Mouse (Mus musculus): Measurements from ENCODE around the gene Olfr96. TPM values are rescaled to one million over a fixed set of nuclear protein-coding genes. Genes with fewer than 3 reads are reported as not detected.

Olfr96 gene
- polyA plus RNA-seq (2015; fragmentation: Nextera tagmentation; extraction: Ambion mirVana): not detected in 2 replicates

DNA sequence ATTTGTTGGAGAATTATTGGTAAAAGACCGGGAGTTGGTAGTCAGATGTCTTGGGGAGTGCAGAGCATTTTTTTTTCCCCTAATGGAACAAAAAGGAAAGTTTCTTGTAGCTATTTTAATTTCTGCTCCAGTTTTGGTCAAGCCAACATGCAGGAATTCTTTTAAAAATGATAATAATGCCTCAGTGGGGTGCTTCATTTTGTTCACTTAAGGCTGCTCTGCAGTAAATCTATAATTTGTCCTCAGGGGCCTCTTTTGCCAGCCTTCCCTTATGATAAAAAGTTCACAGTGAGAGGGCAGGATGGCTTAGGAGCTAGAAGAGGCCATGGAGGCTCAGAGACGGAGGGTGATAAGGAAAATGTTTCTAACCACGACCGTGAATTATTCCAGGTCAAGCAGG, at the start of gene Olfr96:
Gene Olfr96 (plus strand): TSS at position 301 of the 400 bp plus-strand sequence.
- no peaks in the 10 kb centered on the region for H3K27me3 ChIP-seq (ENCODE audit: control insufficient read depth, insufficient read depth, low read length)
- H3K9me3 ChIP-seq (ENCODE audit: control insufficient read depth, low read length): no peaks in the 10 kb centered on the region
- no peak for ATAC-seq (ENCODE audit: low FRiP score, low TSS enrichment)
- H3K9ac ChIP-seq (ENCODE audit: low read length): no peak within 1 kb of the TSS
- no peak for DNase-seq (ENCODE audit: low spot score)
- no peak for TF ChIP-seq CTCF (IDR thresholded peaks at IDR 0.05; ENCODE audit: low read depth)
- no peak for TF ChIP-seq EP300 (optimal IDR thresholded peaks at IDR 0.05)
- no peaks in the 10 kb centered on the region for H3K4me1 ChIP-seq (replicated peaks; ENCODE audit: control insufficient read depth, insufficient read depth)
- no peak within 1 kb of the TSS for H3K27ac ChIP-seq (replicated peaks)
- H3K4me2 ChIP-seq (replicated peaks; ENCODE audit: low read depth): no peak within 1 kb of the TSS
- WGBS: 51% methylated on average over 4 of the region's 4 CpGs
- H3K4me3 ChIP-seq (ENCODE audit: low read depth, low read length): no peak within 1 kb of the TSS
- no peaks in the 10 kb centered on the region for H3K36me3 ChIP-seq (ENCODE audit: control insufficient read depth, insufficient read depth, low read length)

GRCm38 (mm10) chr17:37185474-37185873, 34.5 kb upstream of the Olfr96 start:
- Histone ChIP-seq H3K4me3 (ENCODE audit: low read depth, low read length) (no peak overlapping the region), H3K4me2 (replicated peaks; ENCODE audit: low read depth) (no peak overlapping the region), H3K27me3 (ENCODE audit: control insufficient read depth, insufficient read depth, low read length) (no peaks in the 10 kb centered on the region), H3K9ac (ENCODE audit: low read length) (no peak overlapping the region), H3K36me3 (ENCODE audit: control insufficient read depth, insufficient read depth, low read length) (no peaks in the 10 kb centered on the region), H3K4me1 (replicated peaks; ENCODE audit: control insufficient read depth, insufficient read depth) (no peaks in the 10 kb centered on the region), H3K27ac (replicated peaks) (no peak overlapping the region), H3K9me3 (ENCODE audit: control insufficient read depth, low read length) (no peaks in the 10 kb centered on the region)
- DNase-seq (ENCODE audit: low spot score) (no peak), ATAC-seq (ENCODE audit: low FRiP score, low TSS enrichment) (peak; percentile 69)
- WGBS: 25% methylated on average over 6 of the region's 6 CpGs
- TF ChIP-seq EP300 (optimal IDR thresholded peaks at IDR 0.05) (no peak), CTCF (IDR thresholded peaks at IDR 0.05; ENCODE audit: low read depth) (no peak)

GRCm38 (mm10) chr17:37190711-37191110, 29.2 kb upstream of the Olfr96 start:
- ATAC-seq (ENCODE audit: low FRiP score, low TSS enrichment) (no peak), DNase-seq (ENCODE audit: low spot score) (no peak)
- no peaks in the 10 kb centered on the region; the same call in 1 of the 2 replicates for H3K27me3 ChIP-seq (ENCODE audit: control insufficient read depth, insufficient read depth, low read length)
- H3K27ac ChIP-seq (replicated peaks): no peak overlapping the region
- no peak for TF ChIP-seq EP300 (optimal IDR thresholded peaks at IDR 0.05)
- H3K9ac ChIP-seq (ENCODE audit: low read length): no peak overlapping the region
- no peak overlapping the region for H3K4me2 ChIP-seq (replicated peaks; ENCODE audit: low read depth)
- no peaks in the 10 kb centered on the region for H3K9me3 ChIP-seq (ENCODE audit: control insufficient read depth, low read length)
- no peak overlapping the region for H3K4me3 ChIP-seq (ENCODE audit: low read depth, low read length)
- no peaks in the 10 kb centered on the region for H3K4me1 ChIP-seq (replicated peaks; ENCODE audit: control insufficient read depth, insufficient read depth)
- H3K36me3 ChIP-seq (ENCODE audit: control insufficient read depth, insufficient read depth, low read length): no peaks in the 10 kb centered on the region
- WGBS: 33% methylated on average over 2 of the region's 2 CpGs

GRCm38 (mm10) chr17:37193032-37193431, 26.9 kb upstream of the Olfr96 start:
- TF ChIP-seq CTCF (IDR thresholded peaks at IDR 0.05; ENCODE audit: low read depth) (no peak), EP300 (optimal IDR thresholded peaks at IDR 0.05) (no peak)
- no peak overlapping the region for H3K4me2 ChIP-seq (replicated peaks; ENCODE audit: low read depth)
- ATAC-seq (ENCODE audit: low FRiP score, low TSS enrichment) (no peak), DNase-seq (ENCODE audit: low spot score) (no peak)
- no peak overlapping the region for H3K27ac ChIP-seq (replicated peaks)
- no peaks in the 10 kb centered on the region for H3K9me3 ChIP-seq (ENCODE audit: control insufficient read depth, low read length)
- H3K36me3 ChIP-seq (ENCODE audit: control insufficient read depth, insufficient read depth, low read length): no peaks in the 10 kb centered on the region
- H3K4me1 ChIP-seq (replicated peaks; ENCODE audit: control insufficient read depth, insufficient read depth): no peaks in the 10 kb centered on the region
- no peak overlapping the region for H3K9ac ChIP-seq (ENCODE audit: low read length)
- H3K27me3 ChIP-seq (ENCODE audit: control insufficient read depth, insufficient read depth, low read length): no peaks in the 10 kb centered on the region; the same call in 1 of the 2 replicates
- no peak overlapping the region for H3K4me3 ChIP-seq (ENCODE audit: low read depth, low read length)

DNA sequence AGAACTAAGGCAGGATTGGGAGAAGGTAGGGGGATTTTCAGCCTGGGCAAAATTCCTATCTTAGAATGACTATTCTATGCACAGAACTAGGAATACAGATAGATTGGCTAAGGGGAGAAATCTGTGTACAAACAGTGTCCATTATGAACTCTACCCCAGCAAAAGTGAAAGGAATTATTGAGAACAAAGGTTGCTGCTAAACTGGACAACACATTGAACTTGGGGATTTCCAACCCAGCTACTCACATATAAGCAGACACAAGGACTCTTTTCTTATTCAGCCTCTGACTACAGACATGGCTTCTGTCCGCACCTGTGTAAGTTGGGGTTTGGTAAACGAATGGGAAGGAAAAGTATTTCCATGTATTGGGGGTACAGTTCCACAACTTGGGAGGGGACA, 26.3 kb upstream of the Olfr96 start, which contains the start of gene Ubd:
Gene Ubd (plus strand): TSS at position 237 of the 400 bp plus-strand sequence.
- no peak within 1 kb of the TSS for H3K4me2 ChIP-seq (replicated peaks; ENCODE audit: low read depth)
- TF ChIP-seq CTCF (IDR thresholded peaks at IDR 0.05; ENCODE audit: low read depth): no peak
- DNase-seq (ENCODE audit: low spot score): no peak

DNA sequence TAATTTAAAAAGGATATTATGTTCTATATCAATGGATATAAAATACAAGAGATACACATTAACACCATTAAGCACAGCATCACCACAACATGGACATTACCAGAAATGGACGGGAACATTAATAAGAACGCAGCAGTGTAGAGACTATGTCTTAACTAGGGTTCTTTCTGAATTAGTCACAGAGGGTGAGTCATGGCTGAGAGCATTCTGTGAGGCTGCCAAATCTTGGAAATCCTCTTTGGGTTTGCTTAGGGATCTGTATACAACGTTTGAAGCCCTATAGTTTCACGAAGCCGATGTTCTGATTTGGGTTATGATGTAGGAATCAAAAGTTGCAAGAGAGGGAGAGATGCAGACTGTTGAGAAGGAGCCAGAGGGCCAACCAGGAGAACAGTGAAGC, 25.2 kb upstream of the Olfr96 start:
- Histone ChIP-seq H3K4me1 (replicated peaks; ENCODE audit: control insufficient read depth, insufficient read depth) (no peaks in the 10 kb centered on the region), H3K27ac (replicated peaks) (no peak overlapping the region), H3K9ac (ENCODE audit: low read length) (no peak overlapping the region), H3K27me3 (ENCODE audit: control insufficient read depth, insufficient read depth, low read length) (no peaks in the 10 kb centered on the region; the same call in 1 of the 2 replicates), H3K9me3 (ENCODE audit: control insufficient read depth, low read length) (no peaks in the 10 kb centered on the region), H3K4me3 (ENCODE audit: low read depth, low read length) (no peak overlapping the region), H3K4me2 (replicated peaks; ENCODE audit: low read depth) (no peak overlapping the region), H3K36me3 (ENCODE audit: control insufficient read depth, insufficient read depth, low read length) (no peaks in the 10 kb centered on the region)
- no peak for DNase-seq (ENCODE audit: low spot score)
- TF ChIP-seq CTCF (IDR thresholded peaks at IDR 0.05; ENCODE audit: low read depth) (no peak), EP300 (optimal IDR thresholded peaks at IDR 0.05) (no peak)
- peak; percentile 42; the same call in 1 of the 2 replicates for ATAC-seq (ENCODE audit: low FRiP score, low TSS enrichment)
- WGBS: 32% methylated on average over 5 of the region's 5 CpGs

More for the DNA sequence above, 26.3 kb upstream of the Olfr96 start, which contains the start of gene Ubd:
- Histone ChIP-seq H3K4me3 (ENCODE audit: low read depth, low read length) (no peak within 1 kb of the TSS), H3K36me3 (ENCODE audit: control insufficient read depth, insufficient read depth, low read length) (no peaks in the 10 kb centered on the region), H3K27me3 (ENCODE audit: control insufficient read depth, insufficient read depth, low read length) (no peaks in the 10 kb centered on the region; the same call in 1 of the 2 replicates), H3K27ac (replicated peaks) (no peak within 1 kb of the TSS), H3K9ac (ENCODE audit: low read length) (no peak within 1 kb of the TSS), H3K9me3 (ENCODE audit: control insufficient read depth, low read length) (no peaks in the 10 kb centered on the region), H3K4me1 (replicated peaks; ENCODE audit: control insufficient read depth, insufficient read depth) (no peaks in the 10 kb centered on the region)
- ATAC-seq (ENCODE audit: low FRiP score, low TSS enrichment): no peak
- 87% methylated on average over 2 of the region's 2 CpGs for WGBS
